Mouse (Mus musculus) spleen, adult 2 months (tissue): ENCODE measurements around the gene Defa30.

Experiments used
- CTCF ChIP-seq: fragments of 200-500 bp; IDR thresholded peaks from 2 replicates; pipeline ENCODE4 v1.5.1; 2011; ENCODE audit warnings: mild to moderate bottlenecking, inconsistent platforms; ENCODE audit not compliant: insufficient read depth, insufficient read length, insufficient replicate concordance; ENCODE audit errors: extremely low read depth
- POLR2A ChIP-seq: fragments of 200-500 bp; IDR thresholded peaks from 2 replicates; pipeline ENCODE4 v1.6.1; 2011; ENCODE audit warnings: low read depth, low read length, inconsistent platforms

GRCm38 (mm10) chr8:21093106-21093505 is 41.3 kb upstream of the Defa30 start:
- TF ChIP-seq CTCF (no peak), POLR2A (no peak)
